Mouse (Mus musculus) lung, embryonic 14.5 days (tissue): ENCODE measurements at regions not wholly inside any gene's neighbourhood (a gene's known extent, or its start where the extent isn't known, plus 50 kb on each side); places are given as distances from the start of the nearest gene placed in this dataset.

Source experiments
- ATAC-seq: fragments of 200-750 bp; cut with Nextera tagmentation; 2 replicates; pipeline ENCODE4 v1.8.0; 2017; ENCODE audit warnings: mild to moderate bottlenecking, moderate TSS enrichment, moderate library complexity; ENCODE audit not compliant: insufficient read depth
- DNase-seq: peaks from one replicate; pipeline ENCODE4 v3.0.0-alpha.2; 2015
- H3K27ac ChIP-seq: fragments of 300-500 bp; sonication (generic); 2 replicates; pipeline ENCODE4 v1.5.1; 2014; ENCODE audit warnings: low read depth, mild to moderate bottlenecking, moderate library complexity
- H3K27me3 ChIP-seq: fragments of 300-500 bp; sonication (generic); 2 replicates; pipeline ENCODE4 v1.6.1; 2014; ENCODE audit warnings: low read length, control low read depth; ENCODE audit not compliant: insufficient read depth
- H3K36me3 ChIP-seq: fragments of 300-500 bp; sonication (generic); 2 replicates; pipeline ENCODE4 v1.6.1; 2014; ENCODE audit warnings: control low read depth; ENCODE audit not compliant: insufficient read depth
- H3K4me1 ChIP-seq: fragments of 300-500 bp; sonication (generic); 2 replicates; pipeline ENCODE4 v1.6.1; 2014; ENCODE audit warnings: antibody characterized with exemption, control low read depth; ENCODE audit not compliant: insufficient read depth
- H3K4me2 ChIP-seq: fragments of 300-500 bp; sonication (generic); 2 replicates; pipeline ENCODE4 v1.6.1; 2014; ENCODE audit warnings: mild to moderate bottlenecking
- H3K4me3 ChIP-seq: fragments of 300-500 bp; sonication (generic); 2 replicates; pipeline ENCODE4 v1.5.1; 2014; ENCODE audit warnings: low read depth, low read length
- H3K9ac ChIP-seq: fragments of 300-500 bp; sonication (generic); 2 replicates; pipeline ENCODE4 v1.6.1; 2014
- H3K9me3 ChIP-seq: fragments of 300-500 bp; sonication (generic); 2 replicates; pipeline ENCODE4 v1.6.1; 2016; ENCODE audit warnings: low read depth, low read length, control low read depth
- CTCF ChIP-seq: IDR thresholded peaks from 2 replicates; pipeline ENCODE4 v1.5.1; 2016; ENCODE audit warnings: antibody characterized with exemption, low read depth
- WGBS: fragments of 180-500 bp; shearing (Covaris S2); extraction: QIAGEN DNeasy Blood & Tissue Kit; methylation state at CpG from one replicate; pipeline ENCODE4 v1.1.7; 2014; 5-methylcytosine and 5-hydroxymethylcytosine counted together

DNA sequence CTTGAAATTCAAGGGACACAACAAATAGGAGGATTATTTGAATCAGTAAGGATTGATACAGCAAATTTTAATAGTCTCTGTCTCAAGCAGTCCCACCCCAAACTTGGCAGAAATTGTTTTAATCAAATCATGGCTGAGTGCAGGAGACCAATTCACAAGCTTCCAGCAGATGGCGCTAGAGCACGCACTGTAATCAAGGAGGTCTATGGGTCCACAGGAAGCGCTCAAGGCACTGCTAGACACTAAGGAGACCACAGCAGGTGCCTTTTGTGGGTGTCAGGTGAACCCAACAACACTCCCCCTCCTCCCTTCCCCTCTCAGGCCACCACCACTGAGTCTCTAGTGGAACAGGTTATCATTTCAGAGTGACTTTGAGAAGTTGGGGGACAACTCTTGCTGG is 115.4 kb downstream of the Sec23ip start:
- Histone ChIP-seq H3K4me1 (no peaks in the 10 kb centered on the region), H3K36me3 (no peaks in the 10 kb centered on the region), H3K4me2 (no peak overlapping the region), H3K4me3 (no peak overlapping the region), H3K27me3 (no peaks in the 10 kb centered on the region), H3K27ac (no peak overlapping the region), H3K9ac (no peak overlapping the region), H3K9me3 (no peaks in the 10 kb centered on the region)
- ATAC-seq (peak; percentile 58; the same call in 1 of the 2 replicates), DNase-seq (peak; percentile 85)
- 4% methylated on average over 3 of the region's 3 CpGs for WGBS
- TF ChIP-seq CTCF = peak; percentile 89

GRCm38 (mm10) chr7:128860709-128861108 is 116.0 kb downstream of the Sec23ip start:
- ATAC-seq (no peak), DNase-seq (peak; percentile 20)
- TF ChIP-seq CTCF = no peak
- H3K4me1 ChIP-seq = no peaks in the 10 kb centered on the region
- WGBS = 73% methylated on average over 4 of the region's 4 CpGs
- no peak overlapping the region for H3K4me3 ChIP-seq
- no peak overlapping the region for H3K9ac ChIP-seq
- no peak overlapping the region for H3K27ac ChIP-seq
- H3K27me3 ChIP-seq = no peaks in the 10 kb centered on the region
- H3K36me3 ChIP-seq = no peaks in the 10 kb centered on the region
- H3K9me3 ChIP-seq = no peaks in the 10 kb centered on the region
- no peak overlapping the region for H3K4me2 ChIP-seq

DNA sequence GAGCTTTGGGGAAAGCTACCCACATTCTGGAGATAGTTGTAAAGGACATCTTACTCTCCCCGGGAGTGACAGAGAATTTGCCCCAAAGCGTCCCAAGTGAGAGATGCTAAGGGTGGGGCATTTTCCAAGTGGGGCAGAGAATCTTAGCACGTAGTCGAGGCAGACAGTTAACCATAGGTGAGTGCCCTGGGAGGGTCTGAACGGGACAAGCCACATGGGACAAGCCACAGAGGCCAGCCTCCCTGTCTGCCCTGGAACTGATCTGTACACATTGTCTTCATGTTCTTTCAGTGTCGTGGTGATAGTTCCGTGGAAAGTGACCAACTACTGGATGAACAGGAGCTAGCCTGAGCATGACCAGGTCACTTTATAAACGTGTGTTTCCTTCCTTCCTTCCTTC is 116.6 kb downstream of the Sec23ip start:
- H3K4me2 ChIP-seq = no peak overlapping the region
- DNase-seq (no peak), ATAC-seq (no peak)
- H3K4me1 ChIP-seq = no peaks in the 10 kb centered on the region
- no peak overlapping the region for H3K9ac ChIP-seq
- H3K27ac ChIP-seq = no peak overlapping the region
- H3K9me3 ChIP-seq = no peaks in the 10 kb centered on the region
- H3K36me3 ChIP-seq = no peaks in the 10 kb centered on the region
- 78% methylated on average over 8 of the region's 8 CpGs for WGBS
- H3K4me3 ChIP-seq = no peak overlapping the region
- TF ChIP-seq CTCF = no peak
- no peaks in the 10 kb centered on the region for H3K27me3 ChIP-seq

GRCm38 (mm10) chr7:128868799-128869198 is 124.1 kb downstream of the Sec23ip start:
- Histone ChIP-seq H3K4me3 (no peak overlapping the region), H3K9me3 (no peaks in the 10 kb centered on the region), H3K9ac (no peak overlapping the region), H3K4me2 (no peak overlapping the region), H3K27me3 (no peaks in the 10 kb centered on the region), H3K4me1 (no peaks in the 10 kb centered on the region), H3K36me3 (no peaks in the 10 kb centered on the region), H3K27ac (no peak overlapping the region)
- ATAC-seq = no peak
- no peak for TF ChIP-seq CTCF
- no peak for DNase-seq
- WGBS = 76% methylated on average over 2 of the region's 2 CpGs

DNA sequence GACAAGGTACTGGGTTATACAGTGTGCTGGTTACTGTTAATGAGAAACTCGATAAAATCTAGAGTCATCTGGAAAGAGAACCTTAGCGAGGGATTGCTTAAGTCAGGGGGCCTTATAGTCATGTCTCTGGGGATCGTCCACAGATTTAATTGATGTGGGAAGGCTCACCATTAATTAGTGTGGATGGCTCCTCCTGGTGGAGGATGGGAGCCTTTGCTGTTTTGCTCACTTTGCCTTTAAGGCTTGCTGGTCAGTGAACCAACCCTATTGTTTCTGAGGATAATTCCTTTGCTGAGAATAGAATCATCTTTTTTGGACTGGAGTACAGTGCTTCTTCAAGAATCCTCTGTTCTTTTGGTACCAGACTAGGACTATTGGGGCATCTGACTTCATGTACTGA is 139.3 kb downstream of the Sec23ip start:
- DNase-seq (no peak), ATAC-seq (no peak)
- Histone ChIP-seq H3K4me3 (no peak overlapping the region), H3K36me3 (no peaks in the 10 kb centered on the region), H3K9me3 (no peaks in the 10 kb centered on the region), H3K4me2 (no peak overlapping the region), H3K27me3 (no peaks in the 10 kb centered on the region), H3K27ac (no peak overlapping the region), H3K4me1 (no peaks in the 10 kb centered on the region), H3K9ac (no peak overlapping the region)
- TF ChIP-seq CTCF = peak; percentile 28; the same call in 1 of the 2 replicates
- 59% methylated on average over 3 of the region's 3 CpGs for WGBS

DNA sequence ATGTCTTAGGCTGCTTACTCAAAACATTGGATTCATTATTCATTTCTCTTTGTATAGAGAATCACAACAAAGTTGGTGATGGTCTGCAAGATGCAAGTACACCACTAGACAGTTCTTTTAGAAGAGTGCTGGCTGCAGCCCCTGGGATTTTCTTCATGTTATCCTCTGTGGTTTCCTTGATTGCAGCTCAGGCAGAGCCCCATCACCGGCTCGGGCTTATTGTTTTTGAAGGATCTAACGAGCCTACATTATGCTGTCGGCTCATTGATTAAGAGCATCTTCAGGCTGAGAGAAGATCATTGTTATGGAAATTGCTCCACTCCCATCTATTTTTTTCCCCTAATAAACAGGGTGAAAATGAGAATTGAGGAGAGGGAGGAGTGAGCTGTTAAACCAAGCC is 140.8 kb downstream of the Sec23ip start:
- TF ChIP-seq CTCF = no peak
- Histone ChIP-seq H3K4me2 (no peak overlapping the region), H3K9ac (no peak overlapping the region), H3K9me3 (no peaks in the 10 kb centered on the region), H3K4me1 (no peaks in the 10 kb centered on the region), H3K27me3 (no peaks in the 10 kb centered on the region), H3K36me3 (no peaks in the 10 kb centered on the region), H3K27ac (no peak overlapping the region), H3K4me3 (no peak overlapping the region)
- 90% methylated on average over 4 of the region's 4 CpGs for WGBS
- DNase-seq (no peak), ATAC-seq (no peak)

DNA sequence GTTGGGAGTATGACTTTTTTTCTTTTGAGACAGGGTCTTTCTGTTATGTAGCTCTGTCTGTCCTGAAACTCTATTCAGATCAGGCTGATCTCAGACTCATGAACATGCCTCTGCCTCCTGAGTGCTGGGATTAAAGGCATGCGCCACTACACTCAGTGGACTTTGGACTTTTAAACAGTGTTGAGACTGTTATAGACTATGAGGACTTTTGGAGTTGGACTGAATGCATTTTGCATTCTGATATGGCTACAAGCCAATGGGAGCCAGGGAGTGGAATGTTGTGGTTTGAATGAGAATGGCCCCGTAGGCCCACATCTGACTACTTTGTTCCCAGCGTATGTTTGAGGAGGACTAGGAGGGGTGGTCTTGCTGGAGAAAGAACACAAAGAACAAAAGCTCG is 165.4 kb downstream of the Sec23ip start:
- Histone ChIP-seq H3K4me1 (no peaks in the 10 kb centered on the region), H3K9me3 (no peaks in the 10 kb centered on the region), H3K27ac (no peak overlapping the region), H3K4me2 (no peak overlapping the region), H3K9ac (no peak overlapping the region), H3K27me3 (no peaks in the 10 kb centered on the region), H3K36me3 (no peaks in the 10 kb centered on the region), H3K4me3 (no peak overlapping the region)
- ATAC-seq (no peak), DNase-seq (no peak)
- 80% methylated on average over 4 of the region's 4 CpGs for whole genome bisulfite sequencing
- no peak for TF ChIP-seq CTCF

DNA sequence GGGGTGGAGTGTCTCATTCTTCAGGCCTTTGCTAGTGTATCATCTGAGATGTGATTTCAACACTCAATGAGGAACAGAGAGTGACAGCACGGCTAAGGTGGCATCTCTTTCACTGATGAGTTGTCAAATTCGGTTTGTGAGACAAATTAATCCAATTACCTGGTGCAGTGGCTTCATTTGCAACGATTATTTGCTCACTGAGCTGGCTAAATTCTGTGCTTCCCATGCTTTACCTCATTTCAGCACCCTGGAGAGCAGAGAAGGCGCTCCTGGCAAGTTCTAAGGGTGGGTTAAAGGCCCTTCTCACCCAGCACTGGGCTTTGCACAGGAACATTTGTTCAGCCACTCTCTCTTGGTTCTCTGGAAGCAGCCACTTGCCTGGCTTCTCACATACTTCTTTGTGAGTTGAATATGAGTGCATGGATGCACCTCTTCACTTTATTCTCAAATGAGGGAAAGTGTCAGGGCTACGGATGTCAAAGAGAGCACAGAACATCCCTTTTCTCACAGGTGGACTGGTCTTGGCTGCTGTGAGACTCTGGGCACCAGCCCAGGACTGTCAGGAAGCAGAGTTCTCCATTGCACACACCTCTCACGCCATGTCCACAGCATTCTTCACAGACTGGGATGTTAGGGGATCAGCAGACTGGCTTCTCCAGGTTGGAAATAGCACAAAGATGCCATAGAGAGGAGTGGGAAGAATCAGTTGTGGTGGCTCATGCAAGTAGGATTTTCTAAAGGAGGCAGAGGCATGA is 193.4 kb downstream of the Sec23ip start:
- H3K27me3 ChIP-seq = no peaks in the 10 kb centered on the region
- H3K4me2 ChIP-seq = no peak overlapping the region
- no peak overlapping the region for H3K4me3 ChIP-seq
- H3K4me1 ChIP-seq = no peaks in the 10 kb centered on the region
- 34% methylated on average over 6 of the region's 6 CpGs for WGBS
- DNase-seq = peak; percentile 82
- ATAC-seq = no peak; the same call in 1 of the 2 replicates
- TF ChIP-seq CTCF = no peak
- no peak overlapping the region for H3K27ac ChIP-seq
- no peak overlapping the region for H3K9ac ChIP-seq
- H3K36me3 ChIP-seq = no peaks in the 10 kb centered on the region
- H3K9me3 ChIP-seq = no peaks in the 10 kb centered on the region
